Mouse (Mus musculus): ENCODE results near the gene C2cd6. TPM values are rescaled to one million over a fixed set of nuclear protein-coding genes. Genes with fewer than 3 reads are reported as not detected.

Gene C2cd6
- total RNA-seq (2012; rRNA removed) (not detected in 2 replicates), total RNA-seq (2014; rRNA removed) (not detected in 2 replicates), polyA plus RNA-seq (2012; ENCODE audit: insufficient read length, low read depth) (not detected in 2 replicates)

DNA sequence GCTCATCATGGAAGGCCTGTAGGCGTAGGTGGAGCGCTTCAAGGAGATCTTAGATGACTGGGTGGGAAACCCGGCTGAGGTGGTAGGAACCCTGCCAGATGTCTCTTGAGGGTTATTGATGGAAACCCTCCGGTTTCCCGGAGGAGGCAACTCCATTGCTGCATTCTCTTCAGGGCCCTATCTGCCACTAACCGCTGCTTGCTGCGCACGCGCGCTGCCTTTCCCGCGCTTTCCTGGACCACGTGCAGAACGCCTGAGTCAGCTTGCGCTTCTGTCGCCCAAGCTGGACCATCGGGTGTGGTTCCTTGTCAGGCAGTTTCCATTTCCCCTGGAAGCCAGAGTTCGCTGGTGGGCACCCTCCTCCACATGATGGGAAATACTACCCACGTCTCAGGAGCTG is at the start of gene C2cd6:
TSS of gene C2cd6 (minus strand) at position 196 of the 400 bp plus-strand sequence.
- peaks cover 0 to 1% of the 10 kb centered on the region in 2 experiments for H3K36me3 ChIP-seq (replicated peaks in 1 of 2; ENCODE audit: control insufficient read depth in 1 of 2, insufficient read depth in 1 of 2, low read length in 1 of 2)
- H3K4me3 ChIP-seq (replicated peaks in 1 of 3; ENCODE audit: low read depth in 2 of 3, low read length in 2 of 3, poor library complexity in 1 of 3), result no peak within 1 kb of the TSS
- no peak for DNase-seq (ENCODE audit: extremely low read depth)
- 0 out of 2 replicates have a peak within 1 kb of the TSS, but pooled peaks have one; percentile 42 for H3K4me2 ChIP-seq (ENCODE audit: insufficient read depth, low read depth, poor library complexity, severe bottlenecking)
- in situ Hi-C loops (cut with MboI; ENCODE audit: low pct_ligation_motif_present, low pct_unique_long_range_greater_than_20kb, low sequenced_read_pairs), result no loop called here
- TF ChIP-seq MAZ (IDR thresholded peaks at IDR 0.05; ENCODE audit: low read depth, low read length) (no peak), IRF4 (IDR thresholded peaks at IDR 0.05; ENCODE audit: low read depth, low read length) (no peak), SMC3 (IDR thresholded peaks at IDR 0.05; ENCODE audit: low read depth, low read length) (no peak), CTCF (conservative IDR thresholded peaks at IDR 0.05 in 1 of 2, IDR thresholded peaks at IDR 0.05 in 1 of 2; ENCODE audit: low read depth in 2 of 2, low read length in 2 of 2) (no peak)
- H3K79me2 ChIP-seq (replicated peaks; ENCODE audit: control insufficient read depth, extremely low read depth, insufficient read depth, poor library complexity, severe bottlenecking), result no peaks in the 10 kb centered on the region
- no peak within 1 kb of the TSS for H3K27ac ChIP-seq (ENCODE audit: insufficient read depth, low read depth)
- peaks cover under 1 to 2% of the 10 kb centered on the region in 2 experiments; a peak in 2 of 4 replicates for H3K4me1 ChIP-seq (ENCODE audit: control insufficient read depth in 1 of 2, insufficient read depth in 2 of 2)
- H3K9me3 ChIP-seq (replicated peaks; ENCODE audit: low read length), result no peaks in the 10 kb centered on the region
- no peak within 1 kb of the TSS for H3K9ac ChIP-seq (ENCODE audit: insufficient read depth, low read depth)
- H3K27me3 ChIP-seq (replicated peaks), result no peaks in the 10 kb centered on the region
- dilution Hi-C loops (cut with MboI; ENCODE audit: extremely low pct_ligation_motif_present, extremely low pct_unique_long_range_greater_than_20kb, low sequenced_read_pairs), result no loop called here

DNA sequence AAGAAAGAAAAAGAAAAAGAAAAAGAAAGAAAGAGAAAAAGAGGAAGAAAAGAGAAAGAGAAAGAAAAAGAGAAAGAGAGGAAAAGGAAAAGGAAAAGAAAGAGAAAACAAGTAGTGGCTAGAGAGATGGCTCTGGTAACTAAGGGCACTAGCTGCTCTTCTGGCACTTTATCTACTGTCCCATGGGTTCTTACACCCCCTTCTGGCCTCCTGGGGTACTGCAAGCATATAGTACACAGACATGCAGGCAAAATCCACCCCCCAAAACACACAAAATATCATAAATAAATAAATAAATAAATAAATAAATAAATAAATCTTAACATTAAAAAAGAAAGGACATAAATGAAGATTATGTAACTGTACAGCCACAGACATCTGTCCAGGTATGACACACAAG is 48.1 kb upstream of the C2cd6 start:
- Histone ChIP-seq H3K27me3 (replicated peaks) (no peaks in the 10 kb centered on the region), H3K4me1 (ENCODE audit: control insufficient read depth in 1 of 2, insufficient read depth in 2 of 2) (peaks cover 0 to 3% of the 10 kb centered on the region in 2 experiments; a peak in 1 of 4 replicates), H3K79me2 (replicated peaks; ENCODE audit: control insufficient read depth, extremely low read depth, insufficient read depth, poor library complexity, severe bottlenecking) (no peaks in the 10 kb centered on the region), H3K9me3 (replicated peaks; ENCODE audit: low read length) (peaks cover 2% of the 10 kb centered on the region), H3K4me2 (ENCODE audit: insufficient read depth, low read depth, poor library complexity, severe bottlenecking) (no peak overlapping the region), H3K9ac (ENCODE audit: insufficient read depth, low read depth) (no peak overlapping the region), H3K36me3 (replicated peaks in 1 of 2; ENCODE audit: control insufficient read depth in 1 of 2, insufficient read depth in 1 of 2, low read length in 1 of 2) (no peaks in the 10 kb centered on the region), H3K4me3 (replicated peaks in 1 of 3; ENCODE audit: low read depth in 2 of 3, low read length in 2 of 3, poor library complexity in 1 of 3) (no peak overlapping the region), H3K27ac (ENCODE audit: insufficient read depth, low read depth) (no peak overlapping the region)
- peak; percentile 76 for DNase-seq (ENCODE audit: extremely low read depth)
- TF ChIP-seq TBP (conservative IDR thresholded peaks at IDR 0.05; ENCODE audit: low read depth, low read length), result no peak
- no peak for TF ChIP-seq JUND (conservative IDR thresholded peaks at IDR 0.05; ENCODE audit: low read depth, low read length)
- peak; percentile 86 for TF ChIP-seq RAD21 (IDR thresholded peaks at IDR 0.05; ENCODE audit: low read depth, low read length)
- no peak for TF ChIP-seq ELF1 (IDR thresholded peaks at IDR 0.05; ENCODE audit: low read depth, low read length)
- TF ChIP-seq IRF4 (IDR thresholded peaks at IDR 0.05; ENCODE audit: low read depth, low read length), result 0 out of 2 replicates have a peak, but pooled peaks have one; percentile 9
- TF ChIP-seq CTCF (conservative IDR thresholded peaks at IDR 0.05 in 1 of 2, IDR thresholded peaks at IDR 0.05 in 1 of 2; ENCODE audit: low read depth in 2 of 2, low read length in 2 of 2), result peak; percentile 79 to 89
- peak; percentile 87 for TF ChIP-seq SMC3 (IDR thresholded peaks at IDR 0.05; ENCODE audit: low read depth, low read length)
- TF ChIP-seq POLR2AphosphoS2 (IDR thresholded peaks at IDR 0.05; ENCODE audit: low read depth, low read length), result no peak
- peak; percentile 68 for TF ChIP-seq ZC3H11A (IDR thresholded peaks at IDR 0.05; ENCODE audit: low read depth, low read length)
- in situ Hi-C loops (cut with MboI; ENCODE audit: low pct_ligation_motif_present, low pct_unique_long_range_greater_than_20kb, low sequenced_read_pairs) (loop anchor here (25.0 kb wide), 1 partner anchor 381 kb away; no protein-coding TSS in a partner anchor), dilution Hi-C loops (cut with MboI; ENCODE audit: extremely low pct_ligation_motif_present, extremely low pct_unique_long_range_greater_than_20kb, low sequenced_read_pairs) (no loop called here)

DNA sequence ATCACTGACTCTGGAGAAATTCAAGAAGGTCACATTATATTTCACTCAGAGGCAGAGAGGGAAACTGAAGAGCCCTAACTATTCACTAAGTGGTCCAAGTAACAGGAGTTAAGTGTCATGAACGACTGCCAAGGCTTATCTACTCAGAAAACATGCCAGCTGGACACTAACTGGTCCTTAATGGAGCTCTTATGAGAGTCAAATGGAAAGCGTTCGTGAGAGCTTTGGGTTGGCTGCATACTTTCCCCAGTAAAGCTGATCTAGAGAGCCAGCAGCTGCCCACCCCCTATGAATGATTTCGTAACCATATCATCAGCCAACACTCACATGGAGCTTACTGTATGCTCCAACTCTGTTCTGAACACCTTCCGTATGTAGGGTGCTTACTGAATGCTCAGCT is 39.7 kb upstream of the C2cd6 start:
- TF ChIP-seq ZNF384 (IDR thresholded peaks at IDR 0.05; ENCODE audit: low read depth, low read length), result no peak
- TF ChIP-seq ZMIZ1 (IDR thresholded peaks at IDR 0.05; ENCODE audit: low read depth, low read length), result no peak
- no peak for TF ChIP-seq JUN (IDR thresholded peaks at IDR 0.05; ENCODE audit: insufficient read depth, low read depth, low read length)
- no peak for TF ChIP-seq TBP (conservative IDR thresholded peaks at IDR 0.05; ENCODE audit: low read depth, low read length)
- TF ChIP-seq USF2 (conservative IDR thresholded peaks at IDR 0.05; ENCODE audit: low read depth, low read length), result no peak
- TF ChIP-seq BHLHE40 (IDR thresholded peaks at IDR 0.05; ENCODE audit: low read depth, low read length), result no peak
- TF ChIP-seq NELFE (IDR thresholded peaks at IDR 0.05; ENCODE audit: low read depth, low read length), result no peak
- TF ChIP-seq RAD21 (IDR thresholded peaks at IDR 0.05; ENCODE audit: low read depth, low read length), result no peak
- TF ChIP-seq MYC (IDR thresholded peaks at IDR 0.05; ENCODE audit: low read depth, low read length), result no peak
- no peak for TF ChIP-seq IRF4 (IDR thresholded peaks at IDR 0.05; ENCODE audit: low read depth, low read length)
- no peak for TF ChIP-seq MAZ (IDR thresholded peaks at IDR 0.05; ENCODE audit: low read depth, low read length)
- TF ChIP-seq EP300 (IDR thresholded peaks at IDR 0.05; ENCODE audit: low read length), result no peak
- no peak for TF ChIP-seq ZKSCAN1 (IDR thresholded peaks at IDR 0.05; ENCODE audit: borderline replicate concordance, low read depth, low read length)
- no peak for TF ChIP-seq NRF1 (IDR thresholded peaks at IDR 0.05; ENCODE audit: low read depth, low read length)
- TF ChIP-seq GABPA (IDR thresholded peaks at IDR 0.05; ENCODE audit: insufficient replicate concordance, low read depth, low read length), result no peak

More for the DNA sequence above, 39.7 kb upstream of the C2cd6 start:
- no peaks in the 10 kb centered on the region for H3K79me2 ChIP-seq (replicated peaks; ENCODE audit: control insufficient read depth, extremely low read depth, insufficient read depth, poor library complexity, severe bottlenecking)
- no peaks in the 10 kb centered on the region for H3K9me3 ChIP-seq (replicated peaks; ENCODE audit: low read length)
- H3K36me3 ChIP-seq (replicated peaks in 1 of 2; ENCODE audit: control insufficient read depth in 1 of 2, insufficient read depth in 1 of 2, low read length in 1 of 2), result no peaks in the 10 kb centered on the region
- H3K4me2 ChIP-seq (ENCODE audit: insufficient read depth, low read depth, poor library complexity, severe bottlenecking), result no peak overlapping the region
- no peak for DNase-seq (ENCODE audit: extremely low read depth)
- no peak overlapping the region for H3K4me3 ChIP-seq (replicated peaks in 1 of 3; ENCODE audit: low read depth in 2 of 3, low read length in 2 of 3, poor library complexity in 1 of 3)
- dilution Hi-C loops (cut with MboI; ENCODE audit: extremely low pct_ligation_motif_present, extremely low pct_unique_long_range_greater_than_20kb, low sequenced_read_pairs), result no loop called here
- no peak overlapping the region for H3K27ac ChIP-seq (ENCODE audit: insufficient read depth, low read depth)
- H3K27me3 ChIP-seq (replicated peaks), result no peaks in the 10 kb centered on the region
- no peak overlapping the region for H3K9ac ChIP-seq (ENCODE audit: insufficient read depth, low read depth)
- in situ Hi-C loops (cut with MboI; ENCODE audit: low pct_ligation_motif_present, low pct_unique_long_range_greater_than_20kb, low sequenced_read_pairs), result loop anchor here (5.0 to 25.0 kb wide), 2 partner anchors 127 to 372 kb away; no protein-coding TSS in a partner anchor
- H3K4me1 ChIP-seq (ENCODE audit: control insufficient read depth in 1 of 2, insufficient read depth in 2 of 2), result peaks cover 0 to 2% of the 10 kb centered on the region in 2 experiments; a peak in 1 of 4 replicates
